Mouse (Mus musculus): Measurements from ENCODE around the gene Trpm6. TPM values are rescaled to one million over a fixed set of nuclear protein-coding genes. Genes with fewer than 3 reads are reported as not detected.

Gene Trpm6
- polyA plus RNA-seq, 1 experiment from 2014 or later = 0.03 TPM

DNA sequence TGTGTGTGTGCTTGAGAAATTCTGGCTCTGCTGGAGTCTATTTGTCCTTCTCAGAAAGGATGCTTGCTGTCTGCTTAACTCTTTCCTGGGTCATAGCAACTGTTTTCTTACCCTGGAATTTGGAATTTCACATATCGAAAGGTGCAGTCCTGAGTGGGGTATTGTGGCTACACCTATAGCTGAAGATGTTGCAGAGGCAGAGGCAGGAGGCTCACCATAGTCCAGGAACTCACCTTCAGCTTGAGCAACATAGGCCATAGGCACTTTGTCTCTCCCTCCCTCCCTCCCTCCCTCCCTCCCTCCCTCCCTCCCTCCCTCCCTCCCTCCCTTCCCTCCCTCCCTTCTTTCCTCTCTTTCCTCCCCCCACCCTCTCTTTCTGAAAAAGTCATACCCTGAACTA lies 139.8 kb downstream of the Trpm6 start:
- Histone ChIP-seq H3K9ac (no peak overlapping the region), H3K4me1 (replicated peaks) (no peaks in the 10 kb centered on the region), H3K4me3 (replicated peaks) (no peak overlapping the region), H3K36me3 (replicated peaks) (no peaks in the 10 kb centered on the region), H3K27me3 (no peaks in the 10 kb centered on the region), H3K4me2 (no peak overlapping the region), H3K27ac (replicated peaks) (no peak overlapping the region), H3K9me3 (replicated peaks) (no peaks in the 10 kb centered on the region)
- WGBS (ENCODE audit: insufficient replicate concordance) = 61% methylated on average over 1 of the region's 1 CpGs
- no peak for ATAC-seq (ENCODE audit: insufficient read depth)

DNA sequence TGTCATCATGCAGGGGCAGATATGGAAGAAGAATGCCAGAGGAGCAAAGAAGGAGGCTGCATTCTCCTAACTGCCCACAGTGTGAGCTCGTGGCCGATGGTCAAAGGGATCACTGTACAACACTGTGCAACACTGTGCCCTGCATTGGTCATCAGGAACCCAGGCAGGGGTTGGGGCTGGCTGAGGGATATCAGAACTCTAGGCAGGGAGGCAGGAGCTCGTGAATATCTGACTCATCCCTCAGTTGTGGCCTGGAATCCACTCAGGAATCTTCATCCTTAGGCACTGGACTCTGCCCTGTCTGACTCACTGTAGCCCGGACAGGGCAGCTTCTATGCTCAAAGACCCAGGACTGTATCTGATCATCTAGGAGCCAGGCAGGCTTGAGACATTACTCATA lies 140.4 kb downstream of the Trpm6 start:
- no peaks in the 10 kb centered on the region for H3K27me3 ChIP-seq
- WGBS (ENCODE audit: insufficient replicate concordance) = 46% methylated on average over 4 of the region's 4 CpGs
- no peak for ATAC-seq (ENCODE audit: insufficient read depth)
- H3K36me3 ChIP-seq (replicated peaks) = no peaks in the 10 kb centered on the region
- H3K4me3 ChIP-seq (replicated peaks) = no peak overlapping the region
- no peak overlapping the region for H3K27ac ChIP-seq (replicated peaks)
- H3K4me2 ChIP-seq = no peak overlapping the region
- no peaks in the 10 kb centered on the region for H3K9me3 ChIP-seq (replicated peaks)
- no peaks in the 10 kb centered on the region for H3K4me1 ChIP-seq (replicated peaks)
- no peak overlapping the region for H3K9ac ChIP-seq

GRCm38 (mm10) chr19:18898238-18898637 lies 148.5 kb downstream of the Trpm6 start:
- Histone ChIP-seq H3K9me3 (replicated peaks) (no peaks in the 10 kb centered on the region), H3K4me2 (no peak overlapping the region), H3K9ac (no peak overlapping the region), H3K36me3 (replicated peaks) (no peaks in the 10 kb centered on the region), H3K27me3 (no peaks in the 10 kb centered on the region), H3K27ac (replicated peaks) (no peak overlapping the region), H3K4me1 (replicated peaks) (no peaks in the 10 kb centered on the region), H3K4me3 (replicated peaks) (no peak overlapping the region)
- no peak for ATAC-seq (ENCODE audit: insufficient read depth)

DNA sequence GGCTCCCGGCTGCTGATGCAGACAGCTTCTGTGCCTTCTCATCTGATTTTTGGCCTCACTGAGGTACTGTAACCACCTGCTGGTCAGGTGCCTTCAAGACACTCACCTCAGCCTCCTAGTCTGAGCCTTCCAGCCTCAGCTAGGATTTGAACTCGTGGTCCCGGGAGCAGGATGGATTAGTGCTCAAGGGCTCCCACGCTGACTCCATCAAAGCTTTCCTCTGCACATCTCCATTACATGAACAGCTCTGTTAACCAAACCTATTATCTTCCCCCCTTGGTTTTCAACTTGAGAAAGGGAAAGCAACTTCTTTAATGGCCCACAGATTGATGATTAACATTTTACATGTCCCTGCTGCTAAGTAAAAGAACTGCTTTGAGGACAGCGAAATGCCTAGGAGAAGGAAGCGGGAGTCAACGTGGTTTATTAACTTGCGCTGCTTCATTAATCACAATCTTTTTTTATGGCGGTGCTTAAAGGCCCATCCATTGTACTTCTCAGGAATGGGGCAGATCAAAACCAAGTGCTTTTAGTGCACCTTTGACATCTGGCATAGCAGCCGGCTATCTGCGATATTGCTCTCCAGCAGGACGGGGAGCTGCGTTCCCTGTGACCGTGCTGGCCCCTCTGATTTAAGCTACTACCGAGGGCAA lies 152.4 kb downstream of the Trpm6 start:
- no peak for ATAC-seq (ENCODE audit: insufficient read depth)
- no peak overlapping the region for H3K4me2 ChIP-seq
- H3K4me3 ChIP-seq (replicated peaks) = no peak overlapping the region
- no peaks in the 10 kb centered on the region for H3K36me3 ChIP-seq (replicated peaks)
- no peak overlapping the region for H3K9ac ChIP-seq
- WGBS (ENCODE audit: insufficient replicate concordance) = 72% methylated on average over 15 of the region's 15 CpGs
- H3K9me3 ChIP-seq (replicated peaks) = no peaks in the 10 kb centered on the region
- H3K27ac ChIP-seq (replicated peaks) = no peak overlapping the region
- no peaks in the 10 kb centered on the region for H3K4me1 ChIP-seq (replicated peaks)
- H3K27me3 ChIP-seq = no peaks in the 10 kb centered on the region

DNA sequence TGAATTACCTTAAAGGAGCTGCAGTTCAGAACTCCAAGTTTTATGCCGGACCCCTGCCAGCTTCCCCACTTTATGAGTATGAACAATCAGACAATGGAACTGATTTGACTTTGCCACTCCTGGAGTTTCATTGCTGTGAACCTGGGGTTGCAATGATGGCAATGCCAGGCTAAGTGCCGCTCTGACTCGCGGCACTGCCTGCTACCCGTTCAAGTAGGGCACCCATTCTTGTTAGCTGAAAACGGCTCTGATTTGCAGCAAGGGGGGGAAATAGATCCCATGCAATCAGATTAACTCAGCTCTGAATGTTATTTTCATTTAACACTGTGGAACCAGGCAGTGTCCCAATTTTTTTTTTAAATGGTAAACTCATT lies 152.9 kb downstream of the Trpm6 start:
- Histone ChIP-seq H3K27ac (replicated peaks) (no peak overlapping the region), H3K4me3 (replicated peaks) (no peak overlapping the region), H3K9me3 (replicated peaks) (no peaks in the 10 kb centered on the region), H3K36me3 (replicated peaks) (no peaks in the 10 kb centered on the region), H3K4me2 (no peak overlapping the region), H3K4me1 (replicated peaks) (no peaks in the 10 kb centered on the region), H3K9ac (no peak overlapping the region), H3K27me3 (no peaks in the 10 kb centered on the region)
- ATAC-seq (ENCODE audit: insufficient read depth) = no peak
- 69% methylated on average over 6 of the region's 6 CpGs for WGBS (ENCODE audit: insufficient replicate concordance)

DNA sequence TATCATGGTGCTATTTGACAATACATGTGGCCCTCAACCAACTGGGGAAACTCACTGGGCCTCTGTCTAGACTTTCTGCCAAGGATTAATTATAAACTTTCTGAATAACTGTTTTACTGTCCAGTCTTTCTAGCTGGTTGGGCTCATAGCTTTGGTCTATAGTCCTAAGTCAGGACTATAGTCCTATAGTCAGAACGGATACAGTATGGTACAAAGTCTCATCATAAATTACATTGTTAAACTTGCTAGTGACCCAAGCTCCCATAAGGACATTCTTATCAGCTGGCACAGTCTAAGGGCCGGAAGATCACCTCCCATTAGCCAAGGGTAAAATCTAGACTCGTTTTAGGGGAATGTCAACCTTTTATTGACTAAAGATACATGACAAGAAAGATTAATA lies 155.7 kb downstream of the Trpm6 start:
- no peak for ATAC-seq (ENCODE audit: insufficient read depth)

GRCm38 (mm10) chr19:18909641-18910040 lies 159.9 kb downstream of the Trpm6 start:
- H3K9me3 ChIP-seq (replicated peaks) = no peaks in the 10 kb centered on the region
- no peak overlapping the region for H3K9ac ChIP-seq
- WGBS (ENCODE audit: insufficient replicate concordance) = 61% methylated on average over 3 of the region's 3 CpGs
- no peaks in the 10 kb centered on the region for H3K27me3 ChIP-seq
- ATAC-seq (ENCODE audit: insufficient read depth) = no peak
- no peak overlapping the region for H3K4me2 ChIP-seq
- no peaks in the 10 kb centered on the region for H3K36me3 ChIP-seq (replicated peaks)
- H3K4me1 ChIP-seq (replicated peaks) = no peaks in the 10 kb centered on the region
- H3K27ac ChIP-seq (replicated peaks) = no peak overlapping the region
- H3K4me3 ChIP-seq (replicated peaks) = no peak overlapping the region

More for the DNA sequence above, 155.7 kb downstream of the Trpm6 start:
- no peaks in the 10 kb centered on the region for H3K4me1 ChIP-seq (replicated peaks)
- no peaks in the 10 kb centered on the region for H3K9me3 ChIP-seq (replicated peaks)
- H3K4me2 ChIP-seq = no peak overlapping the region
- 28% methylated on average over 3 of the region's 3 CpGs for WGBS (ENCODE audit: insufficient replicate concordance)
- no peaks in the 10 kb centered on the region for H3K36me3 ChIP-seq (replicated peaks)
- H3K27me3 ChIP-seq = no peaks in the 10 kb centered on the region
- H3K4me3 ChIP-seq (replicated peaks) = no peak overlapping the region
- H3K27ac ChIP-seq (replicated peaks) = no peak overlapping the region
- H3K9ac ChIP-seq = no peak overlapping the region

- ATAC-seq (ENCODE audit: insufficient read depth) = no peak
These were observed 162.1 kb downstream of the Trpm6 start for GRCm38 (mm10) chr19:18911755-18912340.

DNA sequence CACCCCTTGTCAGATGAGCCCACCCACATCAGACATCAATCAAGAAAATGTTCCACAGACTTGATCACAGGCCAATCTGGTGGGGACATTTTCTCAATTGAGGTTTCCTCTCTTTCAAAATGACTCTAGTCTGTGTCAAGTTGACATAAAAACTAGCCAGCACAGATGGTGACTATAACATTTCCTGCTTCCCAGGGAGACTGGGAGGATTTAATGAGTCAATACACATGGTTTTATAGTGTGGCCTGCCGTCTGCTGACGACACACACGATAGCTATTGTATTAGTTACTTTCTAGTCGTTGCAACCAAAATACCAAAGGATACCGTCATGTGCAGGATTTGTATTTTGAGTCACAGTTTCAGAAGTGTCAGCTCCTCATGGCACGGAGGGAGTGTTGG lies 191.6 kb downstream of the Trpm6 start:
- no peaks in the 10 kb centered on the region for H3K9me3 ChIP-seq (replicated peaks)
- 54% methylated on average over 6 of the region's 6 CpGs for WGBS (ENCODE audit: insufficient replicate concordance)
- H3K4me1 ChIP-seq (replicated peaks) = no peaks in the 10 kb centered on the region
- no peak overlapping the region for H3K4me2 ChIP-seq
- no peak for ATAC-seq (ENCODE audit: insufficient read depth)
- H3K4me3 ChIP-seq (replicated peaks) = no peak overlapping the region
- no peak overlapping the region for H3K9ac ChIP-seq
- H3K27me3 ChIP-seq = no peaks in the 10 kb centered on the region
- no peak overlapping the region for H3K27ac ChIP-seq (replicated peaks)
- no peaks in the 10 kb centered on the region for H3K36me3 ChIP-seq (replicated peaks)

More at GRCm38 (mm10) chr19:18911755-18912340, 162.1 kb downstream of the Trpm6 start:
- no peaks in the 10 kb centered on the region for H3K27me3 ChIP-seq
- H3K4me1 ChIP-seq (replicated peaks) = no peaks in the 10 kb centered on the region
- H3K9ac ChIP-seq = no peak overlapping the region
- H3K4me2 ChIP-seq = no peak overlapping the region
- no peak overlapping the region for H3K27ac ChIP-seq (replicated peaks)
- no peaks in the 10 kb centered on the region for H3K9me3 ChIP-seq (replicated peaks)
- no peak overlapping the region for H3K4me3 ChIP-seq (replicated peaks)
- no peaks in the 10 kb centered on the region for H3K36me3 ChIP-seq (replicated peaks)

Other genes with a start within 250 kb of the Trpm6 start
- gene Ostf1, start 118.2 kb upstream of the Trpm6 start, polyA plus RNA-seq (2015; fragmentation: Nextera tagmentation; extraction: Ambion mirVana) = 64.6 and 66.5 TPM in 2 replicates
- gene Nmrk1, start 118.0 kb upstream of the Trpm6 start, polyA plus RNA-seq (2015; fragmentation: Nextera tagmentation; extraction: Ambion mirVana) = 5.5 and 5.9 TPM in 2 replicates
- 14.7 and 16.8 TPM in 2 replicates for gene Carnmt1, start 79.2 kb upstream of the Trpm6 start, polyA plus RNA-seq (2015; fragmentation: Nextera tagmentation; extraction: Ambion mirVana)
- gene D030056L22Rik, start 36.8 kb upstream of the Trpm6 start, polyA plus RNA-seq (2015; fragmentation: Nextera tagmentation; extraction: Ambion mirVana) = 33.5 and 33.9 TPM in 2 replicates